Mouse (Mus musculus) forebrain, embryonic 14.5 days (tissue): ENCODE results near the gene C130050O18Rik. TPM values are rescaled to one million over a fixed set of nuclear protein-coding genes. Genes with fewer than 3 reads are reported as not detected.

ENCODE experiments used
- ATAC-seq: fragments of 200-750 bp; cut with Nextera tagmentation; 2 replicates; pipeline ENCODE4 v1.8.0; 2017; ENCODE audit warnings: mild to moderate bottlenecking, moderate library complexity
- DNase-seq: peaks from one replicate; pipeline ENCODE4 v3.0.0-alpha.2; 2015; ENCODE audit warnings: low spot score
- H3K27ac ChIP-seq: fragments of 300-500 bp; sonication (generic); 2 replicates; pipeline ENCODE4 v1.5.1; 2014; ENCODE audit warnings: low read depth, mild to moderate bottlenecking, control low read depth, low read length, moderate library complexity
- H3K27me3 ChIP-seq: fragments of 300-500 bp; sonication (generic); replicated peaks from 2 replicates; pipeline ENCODE4 v1.6.1; 2014; ENCODE audit warnings: low read length, control low read depth, mixed read lengths; ENCODE audit not compliant: control insufficient read depth, insufficient read depth
- H3K36me3 ChIP-seq: fragments of 300-500 bp; sonication (generic); 2 replicates; pipeline ENCODE4 v1.6.1; 2014; ENCODE audit warnings: low read length, control low read depth; ENCODE audit not compliant: control insufficient read depth, insufficient read depth
- H3K4me1 ChIP-seq: fragments of 300-500 bp; sonication (generic); 2 replicates; pipeline ENCODE4 v1.6.1; 2014; ENCODE audit warnings: antibody characterized with exemption, low read length, control low read depth; ENCODE audit not compliant: control insufficient read depth, insufficient read depth
- H3K4me2 ChIP-seq: fragments of 300-500 bp; sonication (generic); 2 replicates; pipeline ENCODE4 v1.6.1; 2014; ENCODE audit warnings: mild to moderate bottlenecking, control low read depth, low read length
- H3K4me3 ChIP-seq: fragments of 300-500 bp; sonication (generic); 2 replicates; pipeline ENCODE4 v1.5.1; 2014; ENCODE audit warnings: low read depth, low read length, control low read depth
- H3K9ac ChIP-seq: fragments of 300-500 bp; sonication (generic); 2 replicates; pipeline ENCODE4 v1.6.1; 2014; ENCODE audit warnings: mild to moderate bottlenecking, low read length, control low read depth, moderate library complexity
- H3K9me3 ChIP-seq: fragments of 300-500 bp; sonication (generic); replicated peaks from 2 replicates; pipeline ENCODE4 v1.6.1; 2016; ENCODE audit warnings: low read length, control low read depth, mixed read lengths; ENCODE audit not compliant: control insufficient read depth
- WGBS: fragments of 180-500 bp; shearing (Covaris S2); extraction: QIAGEN DNeasy Blood & Tissue Kit; methylation state at CpG from one replicate; pipeline ENCODE4 v1.1.7; 2014; 5-methylcytosine and 5-hydroxymethylcytosine counted together
- polyA plus RNA-seq: library from polyadenylated mRNA; unstranded; fragments of >200 nt; fragmentation: Nextera tagmentation; extraction: Ambion mirVana; gene quantifications from 2 replicates; pipeline ENCODE4 v1.2.1, GENCODE M21; 2014

The C130050O18Rik gene
- polyA plus RNA-seq, 1 experiment from 2014 or later: 0.18 TPM

DNA sequence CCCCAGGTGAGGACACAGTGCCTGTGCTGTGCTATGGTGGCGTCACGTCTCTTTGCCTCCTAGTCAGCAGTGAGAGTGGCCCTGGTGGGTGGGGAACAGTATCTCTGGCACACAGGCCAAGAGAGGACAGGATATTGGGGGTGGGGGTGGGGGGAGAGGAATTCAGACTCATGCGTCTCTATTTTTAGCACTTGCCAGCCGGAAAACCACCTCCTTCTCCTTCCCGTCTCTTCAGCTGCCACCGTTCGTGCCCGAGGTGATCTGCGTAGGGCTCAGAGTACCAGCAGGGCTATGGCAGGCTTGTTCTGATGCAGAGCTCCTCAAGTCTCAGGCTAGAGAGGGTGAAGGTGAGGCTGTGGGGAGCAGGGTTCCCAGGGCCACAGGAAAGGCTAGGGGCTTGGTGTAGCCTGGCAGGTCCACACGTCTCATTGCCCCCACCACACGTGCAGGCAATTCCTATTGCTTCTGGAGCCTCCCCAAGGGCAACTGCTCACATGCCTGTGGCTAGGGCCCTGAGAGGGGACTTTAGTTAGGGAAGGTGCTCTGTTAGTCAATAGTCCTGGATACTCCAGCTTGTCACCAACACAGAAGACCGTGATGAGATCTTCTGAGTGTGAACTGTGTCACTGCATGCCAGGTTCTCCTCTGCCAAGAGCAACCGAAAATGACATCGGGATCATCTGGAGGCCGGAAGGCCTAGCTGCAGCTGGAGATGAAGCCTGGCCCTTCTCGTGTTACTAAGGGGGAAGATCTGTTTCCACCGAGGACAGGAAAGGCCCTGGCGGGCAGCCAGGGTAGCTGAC, 27.4 kb upstream of the C130050O18Rik start, which contains the start of gene Gpr146:
TSS of gene Gpr146 (plus strand) at position 230 of the 803 bp plus-strand sequence.
- no peak for DNase-seq
- H3K4me1 ChIP-seq: peaks cover 7% of the 10 kb centered on the region
- H3K36me3 ChIP-seq: no peaks in the 10 kb centered on the region
- no peak within 1 kb of the TSS for H3K4me2 ChIP-seq
- 86% methylated on average over 18 of the region's 18 CpGs for WGBS
- ATAC-seq: no peak
- no peak within 1 kb of the TSS for H3K9ac ChIP-seq
- H3K27me3 ChIP-seq: no peaks in the 10 kb centered on the region
- H3K27ac ChIP-seq: no peak within 1 kb of the TSS
- no peak within 1 kb of the TSS for H3K4me3 ChIP-seq
- H3K9me3 ChIP-seq: no peaks in the 10 kb centered on the region

DNA sequence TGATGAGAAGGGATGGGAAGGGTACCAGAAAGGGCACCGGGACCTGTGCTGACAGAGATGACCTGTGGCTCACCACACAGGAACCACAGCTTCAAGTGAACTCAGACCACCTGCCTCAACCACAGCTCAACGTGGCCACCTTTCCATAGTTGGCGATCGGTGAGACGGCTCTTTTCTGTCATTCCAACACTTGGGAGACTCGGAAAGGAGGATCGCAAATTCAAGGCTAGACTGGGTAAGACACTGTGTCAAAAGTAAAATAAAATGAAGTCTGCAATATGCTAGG, 26.9 kb upstream of the C130050O18Rik start:
- H3K4me1 ChIP-seq: peaks cover 7% of the 10 kb centered on the region
- H3K9ac ChIP-seq: no peak overlapping the region
- H3K4me2 ChIP-seq: no peak overlapping the region
- ATAC-seq (no peak), DNase-seq (no peak)
- 92% methylated on average over 7 of the region's 7 CpGs for WGBS
- no peaks in the 10 kb centered on the region for H3K27me3 ChIP-seq
- H3K9me3 ChIP-seq: no peaks in the 10 kb centered on the region
- no peak overlapping the region for H3K27ac ChIP-seq
- no peak overlapping the region for H3K4me3 ChIP-seq
- H3K36me3 ChIP-seq: no peaks in the 10 kb centered on the region

DNA sequence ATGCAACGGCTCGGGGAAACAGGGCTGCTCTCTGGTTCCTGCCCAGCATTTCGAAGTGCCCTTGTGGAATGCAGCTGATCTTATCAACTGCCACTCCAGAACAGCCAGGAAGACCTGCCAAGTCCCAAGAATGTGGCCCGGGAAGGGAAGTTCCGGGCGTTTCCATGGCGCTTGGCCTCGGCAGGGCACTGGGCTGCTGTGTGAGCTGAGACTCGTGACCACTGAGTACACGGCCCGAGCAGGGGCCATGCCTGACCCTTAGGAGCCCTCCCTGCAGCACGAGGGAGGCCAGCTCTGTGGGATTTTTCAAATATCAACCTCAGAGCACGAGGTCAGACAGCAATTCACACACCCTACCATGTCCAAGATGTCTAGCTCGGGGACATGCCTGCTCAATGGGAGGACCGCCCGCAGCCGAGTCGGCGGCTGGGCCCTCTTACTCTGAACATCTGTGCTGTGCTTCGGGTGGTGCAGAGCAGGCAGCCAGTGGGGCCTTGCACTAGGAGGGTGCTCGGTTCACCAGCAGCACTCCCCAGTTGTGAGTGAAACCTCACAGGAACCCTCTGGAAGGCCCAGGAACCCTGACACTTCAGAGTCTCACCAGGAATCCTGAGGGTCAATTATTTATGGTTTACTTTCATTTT, 26.0 kb upstream of the C130050O18Rik start:
- Histone ChIP-seq H3K4me2 (no peak overlapping the region), H3K4me1 (peaks cover 7% of the 10 kb centered on the region), H3K27me3 (no peaks in the 10 kb centered on the region), H3K9me3 (no peaks in the 10 kb centered on the region), H3K36me3 (no peaks in the 10 kb centered on the region), H3K9ac (no peak overlapping the region), H3K4me3 (no peak overlapping the region), H3K27ac (no peak overlapping the region)
- ATAC-seq (no peak), DNase-seq (no peak)
- 73% methylated on average over 21 of the region's 21 CpGs for WGBS

DNA sequence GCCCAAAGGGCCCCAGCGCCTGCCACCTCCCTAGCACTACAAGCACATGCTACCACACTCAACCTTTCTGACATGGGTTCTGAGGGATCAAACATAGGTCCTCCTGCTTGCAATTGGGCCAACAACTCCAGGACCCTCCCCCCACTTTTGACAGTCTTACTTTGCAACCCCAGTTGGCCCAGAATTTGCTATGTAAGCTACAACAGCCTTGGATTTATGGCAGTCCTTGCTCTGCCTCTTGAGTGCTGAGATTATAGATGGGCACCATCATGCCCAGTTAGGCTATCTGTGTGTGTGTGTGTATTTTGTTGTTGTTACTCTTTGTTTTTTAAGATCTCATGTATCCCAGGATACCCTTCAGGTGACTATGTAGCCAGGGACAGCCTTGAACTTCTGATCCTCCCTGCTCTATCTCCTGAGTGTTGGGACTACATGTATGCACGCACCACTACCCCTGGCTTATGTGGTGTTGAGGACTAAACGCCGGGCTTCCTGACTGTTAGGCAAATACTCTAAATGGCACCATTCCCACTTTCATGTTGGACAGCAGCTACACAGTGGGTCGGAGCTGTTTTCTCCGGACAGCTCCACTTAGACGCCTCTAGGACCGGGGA, 25.2 kb upstream of the C130050O18Rik start:
- ATAC-seq (no peak; the same call in 1 of the 2 replicates), DNase-seq (no peak)
- H3K4me3 ChIP-seq: peak overlapping the region; percentile 55
- no peaks in the 10 kb centered on the region for H3K9me3 ChIP-seq
- H3K4me1 ChIP-seq: peaks cover 7% of the 10 kb centered on the region
- WGBS: 18% methylated on average over 8 of the region's 8 CpGs
- H3K36me3 ChIP-seq: no peaks in the 10 kb centered on the region
- H3K27me3 ChIP-seq: no peaks in the 10 kb centered on the region
- H3K4me2 ChIP-seq: peak overlapping the region; percentile 87
- peak overlapping the region; percentile 71 for H3K9ac ChIP-seq
- no peak overlapping the region for H3K27ac ChIP-seq

DNA sequence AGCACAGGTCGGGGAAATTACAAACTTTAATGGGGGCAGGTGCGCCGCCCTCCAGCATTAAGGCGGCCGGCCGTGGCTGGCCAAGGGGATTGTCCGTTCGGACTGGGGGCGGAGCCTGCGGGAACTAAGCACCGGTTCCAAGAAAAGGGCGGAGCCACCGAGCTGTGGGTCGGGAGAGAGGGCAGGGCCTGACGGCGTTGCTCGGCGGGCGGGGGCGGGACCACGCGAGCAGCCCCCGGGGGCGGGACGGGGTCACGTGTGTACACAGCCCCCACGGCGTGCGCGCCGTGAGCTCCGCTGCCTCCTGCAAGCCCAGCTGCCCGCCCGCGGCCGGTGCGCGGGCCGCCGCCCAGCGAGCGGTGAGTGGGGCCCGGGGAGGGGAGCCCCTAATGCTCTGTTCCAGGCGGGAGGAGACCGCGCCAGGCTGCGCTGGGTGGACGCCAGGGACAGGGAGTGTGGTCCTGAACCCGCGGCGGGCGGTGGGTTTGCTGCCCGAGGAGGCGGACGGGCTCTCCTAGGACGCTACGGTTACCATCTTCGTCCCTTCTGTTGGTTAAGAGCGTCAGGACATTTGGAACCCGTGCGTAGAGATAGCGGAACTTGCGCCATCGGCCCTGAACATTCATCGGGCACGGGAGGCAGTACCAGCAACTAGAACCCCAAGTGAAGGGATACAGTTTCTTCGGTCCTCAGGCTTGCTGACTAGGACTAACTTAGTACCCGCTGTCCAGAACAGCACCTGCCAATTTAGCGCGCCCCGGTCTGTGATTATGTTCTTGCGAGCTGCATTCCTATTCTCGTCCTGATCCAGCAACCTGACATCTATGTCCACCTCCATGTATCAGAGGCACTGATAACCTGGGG, 24.5 kb upstream of the C130050O18Rik start:
- Histone ChIP-seq H3K4me2 (peak overlapping the region; percentile 87), H3K4me1 (peaks cover 7% of the 10 kb centered on the region), H3K27ac (no peak overlapping the region), H3K27me3 (no peaks in the 10 kb centered on the region), H3K36me3 (no peaks in the 10 kb centered on the region), H3K9me3 (no peaks in the 10 kb centered on the region), H3K9ac (peak overlapping the region; percentile 71), H3K4me3 (peak overlapping the region; percentile 55)
- WGBS: 1% methylated on average over 66 of the region's 73 CpGs
- peak; percentile 89 for ATAC-seq
- DNase-seq: peak; percentile 89

DNA sequence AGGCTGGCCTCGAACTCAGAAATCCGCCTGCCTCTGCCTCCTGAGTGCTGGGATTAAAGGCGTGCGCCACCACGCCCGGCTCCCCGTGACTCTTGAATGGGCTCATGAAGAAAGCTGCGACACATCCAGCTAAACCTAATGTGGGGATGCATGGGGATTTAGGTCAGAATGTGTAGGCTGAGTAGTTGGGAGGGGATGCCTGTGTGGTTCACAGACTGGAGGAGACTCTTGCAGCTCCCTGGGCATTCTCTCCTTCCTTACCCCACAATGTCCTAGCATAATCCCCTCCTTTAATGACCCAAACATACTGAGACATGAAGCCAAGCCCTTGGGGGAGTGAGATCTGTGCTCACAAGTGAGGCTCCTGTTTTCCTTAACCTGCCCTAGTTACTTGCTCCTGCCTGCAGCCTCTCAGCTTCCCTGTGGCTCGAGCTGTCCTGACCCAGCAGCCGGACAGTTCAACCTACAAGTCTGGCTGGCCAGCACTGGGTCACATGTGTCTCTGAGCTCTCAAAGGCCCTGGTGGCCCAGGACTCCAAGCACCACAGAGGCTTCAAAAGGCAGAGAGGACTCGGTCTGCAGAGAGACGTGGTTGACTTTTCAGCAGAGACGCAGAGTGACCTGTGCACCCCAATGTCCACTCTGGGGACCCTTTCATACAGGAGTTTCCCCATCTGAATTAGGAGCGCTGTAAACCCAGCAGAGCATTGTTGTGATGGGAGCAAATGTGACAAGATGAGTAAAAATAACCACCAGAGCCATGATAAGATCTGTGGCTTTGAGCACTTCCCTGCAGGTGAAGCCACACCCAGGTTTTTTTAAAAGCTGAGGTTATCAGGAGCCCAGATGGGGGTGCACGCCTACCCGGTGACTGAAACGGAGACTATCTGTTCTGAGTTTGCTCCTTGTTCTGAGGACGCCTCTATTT, 23.2 kb upstream of the C130050O18Rik start:
- no peaks in the 10 kb centered on the region for H3K9me3 ChIP-seq
- no peak for DNase-seq
- no peak overlapping the region for H3K4me3 ChIP-seq
- ATAC-seq: no peak
- H3K4me2 ChIP-seq: no peak overlapping the region
- no peaks in the 10 kb centered on the region for H3K27me3 ChIP-seq
- H3K36me3 ChIP-seq: no peaks in the 10 kb centered on the region
- peaks cover 7% of the 10 kb centered on the region for H3K4me1 ChIP-seq
- no peak overlapping the region for H3K9ac ChIP-seq
- H3K27ac ChIP-seq: no peak overlapping the region
- 84% methylated on average over 18 of the region's 18 CpGs for WGBS

DNA sequence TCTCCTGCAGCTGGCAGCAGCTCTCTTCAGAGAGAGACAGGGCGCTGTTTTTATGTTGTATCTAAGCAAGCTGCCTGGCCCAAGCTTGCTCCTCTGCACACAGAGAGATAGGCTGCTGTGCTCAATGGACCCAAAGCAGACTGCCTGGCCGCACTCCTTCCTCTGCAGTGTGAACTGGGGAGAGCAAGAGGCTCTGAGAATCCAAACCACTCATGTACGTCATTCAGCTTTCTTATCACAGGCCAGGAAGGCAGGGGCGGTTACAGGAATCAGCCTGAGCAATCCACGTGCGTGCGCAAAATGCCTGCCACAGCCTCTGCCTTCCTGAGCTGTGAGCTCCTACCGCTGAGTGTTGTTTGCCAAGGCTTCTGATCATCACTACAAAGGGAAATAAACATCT, 22.3 kb upstream of the C130050O18Rik start:
- no peaks in the 10 kb centered on the region for H3K27me3 ChIP-seq
- H3K9ac ChIP-seq: no peak overlapping the region
- WGBS: 84% methylated on average over 8 of the region's 8 CpGs
- no peaks in the 10 kb centered on the region for H3K9me3 ChIP-seq
- H3K4me2 ChIP-seq: no peak overlapping the region
- peaks cover 7% of the 10 kb centered on the region for H3K4me1 ChIP-seq
- no peak for DNase-seq
- no peak overlapping the region for H3K4me3 ChIP-seq
- H3K36me3 ChIP-seq: no peaks in the 10 kb centered on the region
- ATAC-seq: no peak
- H3K27ac ChIP-seq: no peak overlapping the region

DNA sequence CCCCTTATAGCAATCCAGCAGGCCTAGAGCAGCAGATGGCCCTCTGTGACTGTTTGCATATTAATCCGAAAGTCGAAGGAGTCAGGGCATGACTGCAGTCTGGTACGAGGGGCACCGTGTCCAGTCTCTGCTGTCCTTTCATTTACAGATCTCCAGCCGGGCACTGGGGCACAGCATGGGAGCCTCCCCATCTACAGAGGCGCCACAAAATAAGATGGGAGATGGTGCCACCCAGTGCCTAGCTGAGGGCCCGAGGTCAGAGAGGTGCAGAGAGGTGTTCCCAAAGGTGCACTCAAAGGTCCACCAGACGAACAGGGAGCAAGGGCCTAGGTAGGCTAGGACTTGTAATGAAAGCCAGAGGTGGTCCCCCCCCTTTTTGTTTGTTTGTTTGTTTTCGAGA, 21.8 kb upstream of the C130050O18Rik start:
- Histone ChIP-seq H3K27me3 (no peaks in the 10 kb centered on the region), H3K4me1 (peaks cover 7% of the 10 kb centered on the region), H3K9me3 (no peaks in the 10 kb centered on the region), H3K27ac (no peak overlapping the region), H3K36me3 (no peaks in the 10 kb centered on the region), H3K9ac (no peak overlapping the region), H3K4me2 (no peak overlapping the region), H3K4me3 (no peak overlapping the region)
- 83% methylated on average over 9 of the region's 9 CpGs for WGBS
- ATAC-seq: no peak
- DNase-seq: no peak
